Mouse (Mus musculus) limb, embryonic 14.5 days (tissue): ENCODE measurements around the gene Nlgn2. TPM values are rescaled to one million over a fixed set of nuclear protein-coding genes. Genes with fewer than 3 reads are reported as not detected.
A peak's percentile ranks its signal among the peaks of the same experiment; 100 is the strongest.

Experiments
- ATAC-seq: fragments of 200-750 bp; cut with Nextera tagmentation; 2 replicates; pipeline ENCODE4 v1.8.0; 2017; ENCODE audit warnings: low read depth, moderate number of reproducible peaks, moderate TSS enrichment; ENCODE audit not compliant: low FRiP score
- DNase-seq: peaks from one replicate; pipeline ENCODE4 v3.0.0-alpha.2; 2015; ENCODE audit warnings: low spot score
- H3K27ac ChIP-seq: fragments of 300-500 bp; sonication (generic); replicated peaks from 2 replicates; pipeline ENCODE4 v1.5.1; 2014; ENCODE audit warnings: low read depth, mild to moderate bottlenecking, low read length, moderate library complexity, mixed read lengths
- H3K27me3 ChIP-seq: fragments of 300-500 bp; sonication (generic); 2 replicates; pipeline ENCODE4 v1.6.1; 2014; ENCODE audit warnings: low read length, mixed read lengths; ENCODE audit not compliant: control insufficient read depth, insufficient read depth
- H3K36me3 ChIP-seq: fragments of 300-500 bp; sonication (generic); 2 replicates; pipeline ENCODE4 v1.6.1; 2014; ENCODE audit warnings: mild to moderate bottlenecking, low read length, moderate library complexity, mixed read lengths; ENCODE audit not compliant: control insufficient read depth, insufficient read depth
- H3K4me1 ChIP-seq: fragments of 300-500 bp; sonication (generic); 2 replicates; pipeline ENCODE4 v1.6.1; 2014; ENCODE audit warnings: antibody characterized with exemption, low read length, mixed read lengths; ENCODE audit not compliant: control insufficient read depth, insufficient read depth
- H3K4me2 ChIP-seq: fragments of 300-500 bp; sonication (generic); replicated peaks from 2 replicates; pipeline ENCODE4 v1.6.1; 2014; ENCODE audit warnings: low read depth, mild to moderate bottlenecking, low read length, moderate library complexity; ENCODE audit not compliant: severe bottlenecking
- H3K4me3 ChIP-seq: fragments of 300-500 bp; sonication (generic); replicated peaks from 2 replicates; pipeline ENCODE4 v1.5.1; 2014; ENCODE audit warnings: low read length
- H3K9ac ChIP-seq: fragments of 300-500 bp; sonication (generic); 2 replicates; pipeline ENCODE4 v1.6.1; 2014; ENCODE audit warnings: mild to moderate bottlenecking, low read depth, low read length, moderate library complexity; ENCODE audit not compliant: severe bottlenecking
- H3K9me3 ChIP-seq: fragments of 300-500 bp; sonication (generic); 2 replicates; pipeline ENCODE4 v1.6.1; 2016; ENCODE audit warnings: low read length; ENCODE audit not compliant: control insufficient read depth
- POLR2A ChIP-seq: fragments of 200-500 bp; IDR thresholded peaks from 2 replicates; pipeline ENCODE4 v1.8.0; 2012; ENCODE audit warnings: inconsistent platforms, mild to moderate bottlenecking, moderate library complexity, borderline replicate concordance; ENCODE audit not compliant: insufficient read depth, insufficient read length; ENCODE audit errors: extremely low read depth
- WGBS: fragments of 180-500 bp; shearing (Covaris S2); extraction: QIAGEN DNeasy Blood & Tissue Kit; methylation state at CpG from one replicate; pipeline ENCODE4 v1.1.7; 2014; 5-methylcytosine and 5-hydroxymethylcytosine counted together
- polyA plus RNA-seq, 2 experiments: library from polyadenylated mRNA; depleted of rRNA in 1 of 2; stranded (reverse) in 1 of 2; unstranded in 1 of 2; fragments of >200 nt; fragmentation: Nextera tagmentation in 1 of 2; extraction: Ambion mirVana in 1 of 2; gene quantifications; 2 replicates each; pipeline versions ENCODE4 v1.2.1 to v1.2.3; 2012 to 2014

Nlgn2 gene
- polyA plus RNA-seq, 2 experiments = 11.1 to 96.0 TPM

DNA sequence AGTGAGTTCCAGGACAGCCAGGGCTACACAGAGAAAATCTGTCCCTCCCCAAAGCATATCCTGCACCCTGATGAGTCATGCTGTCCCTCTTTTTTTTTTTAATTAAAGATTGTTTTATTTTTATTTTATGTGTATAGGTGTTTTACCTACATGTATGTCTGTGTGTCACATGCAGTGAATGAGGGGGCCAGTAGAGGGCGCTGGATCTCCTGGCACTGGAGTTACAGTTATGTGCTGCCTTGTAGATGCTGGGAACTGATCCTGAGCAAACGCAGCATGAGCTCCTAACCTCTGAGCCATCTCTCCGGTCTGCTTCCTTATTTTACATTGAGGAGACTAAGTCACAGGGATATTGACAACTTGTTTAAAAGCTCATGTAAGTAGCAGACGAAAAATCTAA, 45.5 kb upstream of the Nlgn2 start:
- Histone ChIP-seq H3K4me1 (peaks cover 19% of the 10 kb centered on the region), H3K27me3 (no peaks in the 10 kb centered on the region), H3K9ac (no peak overlapping the region), H3K4me2 (no peak overlapping the region), H3K4me3 (no peak overlapping the region), H3K27ac (no peak overlapping the region), H3K36me3 (no peaks in the 10 kb centered on the region), H3K9me3 (no peaks in the 10 kb centered on the region)
- WGBS = 54% methylated on average over 4 of the region's 4 CpGs
- ATAC-seq (no peak), DNase-seq (no peak)
- no peak for TF ChIP-seq POLR2A

- Histone ChIP-seq H3K36me3 (no peaks in the 10 kb centered on the region), H3K9me3 (no peaks in the 10 kb centered on the region), H3K27me3 (no peaks in the 10 kb centered on the region), H3K9ac (peak overlapping the region; percentile 67), H3K4me3 (peak overlapping the region; percentile 46), H3K4me1 (peaks cover 20% of the 10 kb centered on the region), H3K4me2 (peak overlapping the region; percentile 79), H3K27ac (peak overlapping the region; percentile 69)
- 61% methylated on average over 21 of the region's 21 CpGs for WGBS
- TF ChIP-seq POLR2A = no peak
- no peak for ATAC-seq
- peak; percentile 57 for DNase-seq
Measured at GRCm38 (mm10) chr11:69881787-69882670, 44.4 kb upstream of the Nlgn2 start.

- peak within 1 kb of the TSS; percentile 46 for H3K4me3 ChIP-seq
- peak within 1 kb of the TSS; percentile 79 for H3K4me2 ChIP-seq
- peaks cover 22% of the 10 kb centered on the region for H3K4me1 ChIP-seq
- TF ChIP-seq POLR2A = no peak
- no peaks in the 10 kb centered on the region for H3K36me3 ChIP-seq
- ATAC-seq = peak; percentile 87
- H3K27ac ChIP-seq = peak within 1 kb of the TSS; percentile 69
- under 1% methylated on average over 45 of the region's 46 CpGs for WGBS
- H3K27me3 ChIP-seq = no peaks in the 10 kb centered on the region
- no peaks in the 10 kb centered on the region for H3K9me3 ChIP-seq
- DNase-seq = peak; percentile 79
- peak within 1 kb of the TSS; percentile 67 for H3K9ac ChIP-seq
Measured at GRCm38 (mm10) chr11:69880853-69881603, 43.4 kb upstream of the Nlgn2 start, which contains the start of gene Kctd11. Gene Kctd11 (minus strand): TSS chr11:69881406.

GRCm38 (mm10) chr11:69880506-69880852, 42.9 kb upstream of the Nlgn2 start:
- no peaks in the 10 kb centered on the region for H3K9me3 ChIP-seq
- peak; percentile 84 for DNase-seq
- H3K36me3 ChIP-seq = no peaks in the 10 kb centered on the region
- under 1% methylated on average over 18 of the region's 18 CpGs for WGBS
- H3K4me3 ChIP-seq = peak overlapping the region; percentile 46
- peaks cover 26% of the 10 kb centered on the region for H3K4me1 ChIP-seq
- H3K27ac ChIP-seq = peak overlapping the region; percentile 69
- TF ChIP-seq POLR2A = peak; percentile 50; the same call in 1 of the 2 replicates
- peak; percentile 74 for ATAC-seq
- peak overlapping the region; percentile 79 for H3K4me2 ChIP-seq
- H3K9ac ChIP-seq = peak overlapping the region; percentile 67
- no peaks in the 10 kb centered on the region for H3K27me3 ChIP-seq

GRCm38 (mm10) chr11:69879711-69880110, 42.1 kb upstream of the Nlgn2 start:
- Histone ChIP-seq H3K36me3 (no peaks in the 10 kb centered on the region), H3K4me2 (peak overlapping the region; percentile 79), H3K27me3 (no peaks in the 10 kb centered on the region), H3K27ac (no peak overlapping the region), H3K4me3 (peak overlapping the region; percentile 46), H3K9me3 (no peaks in the 10 kb centered on the region), H3K9ac (0 out of 2 replicates have a peak overlapping the region, but pooled peaks have one; percentile 67), H3K4me1 (peaks cover 26% of the 10 kb centered on the region)
- WGBS = 50% methylated on average over 15 of the region's 15 CpGs
- TF ChIP-seq POLR2A = no peak
- ATAC-seq (no peak), DNase-seq (no peak)
